Mouse (Mus musculus): ENCODE data around the gene Med24. TPM values are rescaled to one million over a fixed set of nuclear protein-coding genes. Genes with fewer than 3 reads are reported as not detected.

Gene Med24
- polyA plus RNA-seq, 1 experiment: 45.3 TPM

DNA sequence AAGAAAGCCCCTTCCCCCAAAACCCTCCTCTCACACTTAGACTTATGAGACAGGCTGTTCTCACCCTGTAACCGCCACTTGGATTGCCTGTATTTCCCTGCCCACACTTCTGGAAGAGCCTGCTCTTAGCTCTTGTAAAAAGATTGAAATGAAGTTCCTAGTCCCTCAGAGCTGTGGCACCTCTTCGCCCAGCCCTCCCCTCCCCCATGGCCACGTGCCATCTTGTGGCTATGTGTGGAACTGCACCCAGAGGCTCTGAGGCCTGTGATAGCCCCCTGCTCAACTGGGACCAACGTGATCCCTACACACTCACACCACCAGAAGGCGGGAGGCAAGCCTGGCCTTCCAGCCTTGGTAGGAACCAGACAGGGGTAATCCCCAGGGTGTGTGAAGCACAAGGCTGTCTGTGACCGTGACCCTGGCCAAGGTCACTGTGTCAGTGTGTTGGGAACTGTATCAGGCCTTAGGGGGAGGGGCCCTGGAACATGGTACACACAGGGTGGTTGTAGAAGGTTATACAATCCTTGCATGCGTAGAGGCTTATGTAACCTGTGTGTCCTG lies 25.5 kb upstream of the Med24 start:
- Histone ChIP-seq H3K4me3 (ENCODE audit: insufficient read depth, low read depth, low read length) (no peak overlapping the region), H3K27me3 (replicated peaks; ENCODE audit: control insufficient read depth, insufficient read depth, low read length) (no peaks in the 10 kb centered on the region), H3K4me1 (ENCODE audit: control insufficient read depth, insufficient read depth, low read length) (peaks cover 53% of the 10 kb centered on the region), H3K27ac (ENCODE audit: insufficient read depth, low read depth, low read length) (peak overlapping the region; percentile 76), H3K36me3 (ENCODE audit: control insufficient read depth, insufficient read depth, low read length) (no peaks in the 10 kb centered on the region)
- TF ChIP-seq POLR2A (IDR thresholded peaks at IDR 0.05; ENCODE audit: low read depth, low read length) (no peak), CTCF (conservative IDR thresholded peaks at IDR 0.05; ENCODE audit: insufficient read depth, insufficient read length, low read depth, low read length) (peak; percentile 88)
- peak; percentile 75 for DNase-seq
- 13% methylated on average over 7 of the region's 7 CpGs for WGBS

DNA sequence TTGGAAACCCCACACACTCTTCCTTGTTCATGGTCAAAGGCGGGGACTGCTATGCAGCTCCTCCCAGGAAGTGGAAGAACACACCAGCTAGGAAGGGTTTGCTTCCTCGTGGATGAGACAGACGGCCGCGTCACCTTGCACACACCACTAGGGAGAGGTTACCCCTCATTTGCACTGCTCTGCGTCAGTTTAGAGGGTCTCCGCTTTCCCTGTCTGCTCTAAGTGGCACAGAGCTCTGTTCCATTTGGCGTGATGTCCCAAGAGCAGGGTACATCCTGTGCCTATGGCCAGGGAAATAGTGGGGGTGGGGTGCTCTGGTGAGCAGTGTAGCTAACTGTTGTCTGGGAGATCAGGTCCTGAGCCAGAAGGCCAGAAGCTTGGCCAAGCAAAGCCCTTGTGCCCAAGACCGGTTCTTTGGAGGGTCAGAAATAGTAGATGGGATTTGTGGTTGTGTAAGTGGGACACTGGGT lies 25.0 kb upstream of the Med24 start:
- TF ChIP-seq POLR2A (IDR thresholded peaks at IDR 0.05; ENCODE audit: low read depth, low read length) (no peak), CTCF (conservative IDR thresholded peaks at IDR 0.05; ENCODE audit: insufficient read depth, insufficient read length, low read depth, low read length) (no peak)
- peak; percentile 46 for DNase-seq
- 38% methylated on average over 9 of the region's 9 CpGs for WGBS
- Histone ChIP-seq H3K27me3 (replicated peaks; ENCODE audit: control insufficient read depth, insufficient read depth, low read length) (no peaks in the 10 kb centered on the region), H3K36me3 (ENCODE audit: control insufficient read depth, insufficient read depth, low read length) (no peaks in the 10 kb centered on the region), H3K27ac (ENCODE audit: insufficient read depth, low read depth, low read length) (peak overlapping the region; percentile 21; the same call in 1 of the 2 replicates), H3K4me1 (ENCODE audit: control insufficient read depth, insufficient read depth, low read length) (peaks cover 53% of the 10 kb centered on the region), H3K4me3 (ENCODE audit: insufficient read depth, low read depth, low read length) (no peak overlapping the region)

DNA sequence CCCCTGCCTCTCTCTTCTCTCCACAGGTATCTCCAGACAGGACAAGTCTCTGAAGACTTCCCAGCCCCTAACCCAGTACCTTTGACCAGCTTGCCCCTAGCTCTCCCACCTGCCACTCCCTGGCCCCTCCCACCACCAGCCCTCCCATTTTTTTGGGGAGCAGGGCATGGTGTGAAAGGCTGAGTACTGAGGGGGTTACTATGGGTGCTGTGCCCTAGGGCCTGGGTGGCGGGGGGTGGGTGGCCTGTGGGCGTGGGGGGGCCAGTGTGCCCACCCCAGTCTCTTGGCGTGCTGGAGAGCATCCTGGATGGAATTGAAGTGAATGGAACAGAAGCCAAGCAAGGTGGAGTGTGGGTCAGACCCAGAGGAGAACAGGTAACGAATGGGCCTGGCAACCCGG lies 24.0 kb upstream of the Med24 start:
- WGBS: 87% methylated on average over 5 of the region's 5 CpGs
- no peaks in the 10 kb centered on the region for H3K27me3 ChIP-seq (replicated peaks; ENCODE audit: control insufficient read depth, insufficient read depth, low read length)
- no peak for DNase-seq
- TF ChIP-seq POLR2A (IDR thresholded peaks at IDR 0.05; ENCODE audit: low read depth, low read length) (no peak), CTCF (conservative IDR thresholded peaks at IDR 0.05; ENCODE audit: insufficient read depth, insufficient read length, low read depth, low read length) (no peak)
- H3K4me1 ChIP-seq (ENCODE audit: control insufficient read depth, insufficient read depth, low read length): peaks cover 61% of the 10 kb centered on the region
- no peak overlapping the region for H3K27ac ChIP-seq (ENCODE audit: insufficient read depth, low read depth, low read length)
- H3K36me3 ChIP-seq (ENCODE audit: control insufficient read depth, insufficient read depth, low read length): no peaks in the 10 kb centered on the region
- H3K4me3 ChIP-seq (ENCODE audit: insufficient read depth, low read depth, low read length): no peak overlapping the region

DNA sequence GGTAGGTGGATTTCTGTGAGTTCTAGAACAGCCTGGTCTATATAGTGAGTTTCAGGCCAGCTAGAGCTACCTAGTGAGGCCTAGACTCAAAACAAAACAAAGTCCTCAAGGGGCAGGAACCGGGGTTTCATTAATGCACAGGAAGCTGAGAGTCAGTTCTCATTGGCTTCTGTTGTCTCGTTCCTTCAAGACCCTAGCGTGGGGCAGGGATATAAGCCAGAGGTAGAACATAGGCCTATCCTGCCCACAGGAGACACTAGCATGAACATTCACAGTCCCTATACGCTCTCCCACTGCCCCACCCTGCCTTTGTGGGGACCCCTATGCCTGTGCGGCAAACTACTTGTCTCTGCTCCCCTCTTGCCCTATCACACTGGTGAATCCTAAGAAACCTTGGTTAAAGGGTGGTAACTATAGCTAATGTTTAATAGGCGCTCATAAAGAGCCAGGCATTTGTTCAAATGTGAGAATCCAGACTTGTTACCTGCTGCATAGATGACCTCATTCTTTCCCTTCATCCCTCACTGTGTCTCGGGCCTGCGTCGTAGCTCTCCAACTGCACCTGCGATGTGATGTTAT lies 23.4 kb upstream of the Med24 start:
- Histone ChIP-seq H3K27ac (ENCODE audit: insufficient read depth, low read depth, low read length) (peak overlapping the region; percentile 60), H3K27me3 (replicated peaks; ENCODE audit: control insufficient read depth, insufficient read depth, low read length) (no peaks in the 10 kb centered on the region), H3K36me3 (ENCODE audit: control insufficient read depth, insufficient read depth, low read length) (no peaks in the 10 kb centered on the region), H3K4me3 (ENCODE audit: insufficient read depth, low read depth, low read length) (no peak overlapping the region), H3K4me1 (ENCODE audit: control insufficient read depth, insufficient read depth, low read length) (peaks cover 67% of the 10 kb centered on the region)
- no peak for TF ChIP-seq CTCF (conservative IDR thresholded peaks at IDR 0.05; ENCODE audit: insufficient read depth, insufficient read length, low read depth, low read length)
- TF ChIP-seq POLR2A (IDR thresholded peaks at IDR 0.05; ENCODE audit: low read depth, low read length): no peak
- WGBS: 44% methylated on average over 10 of the region's 10 CpGs
- peak; percentile 72 for DNase-seq

DNA sequence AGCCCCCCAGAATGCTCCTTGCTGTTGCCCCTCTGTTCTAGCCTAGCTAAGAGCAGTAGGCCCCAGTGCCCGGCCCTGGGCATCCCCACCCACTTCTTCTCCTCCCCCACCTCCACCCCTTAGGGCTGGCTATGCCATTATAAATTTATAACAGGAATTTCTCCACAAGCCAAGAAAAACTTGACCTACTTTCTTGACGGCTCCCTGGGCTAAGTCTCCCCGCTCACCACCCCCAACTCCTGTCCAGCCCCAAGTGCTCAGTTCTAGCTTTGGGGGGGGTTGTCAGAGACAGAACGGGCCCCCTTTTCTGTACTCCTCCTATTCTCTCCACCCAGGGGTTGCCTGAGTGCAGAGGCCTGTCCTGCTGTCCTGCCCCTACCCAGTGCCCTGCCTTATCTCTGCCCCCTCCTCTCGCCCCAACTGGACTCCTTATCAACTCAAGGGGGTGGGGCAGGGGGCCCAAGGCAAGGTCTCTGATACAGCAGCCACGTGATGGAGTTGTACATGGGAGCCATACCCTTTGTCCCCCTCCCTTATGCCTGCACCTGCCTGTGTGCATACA lies 22.1 kb upstream of the Med24 start:
- Histone ChIP-seq H3K4me3 (ENCODE audit: insufficient read depth, low read depth, low read length) (peak overlapping the region; percentile 3; the same call in 1 of the 2 replicates), H3K36me3 (ENCODE audit: control insufficient read depth, insufficient read depth, low read length) (no peaks in the 10 kb centered on the region), H3K27ac (ENCODE audit: insufficient read depth, low read depth, low read length) (peak overlapping the region; percentile 37), H3K27me3 (replicated peaks; ENCODE audit: control insufficient read depth, insufficient read depth, low read length) (no peaks in the 10 kb centered on the region), H3K4me1 (ENCODE audit: control insufficient read depth, insufficient read depth, low read length) (peaks cover 78% of the 10 kb centered on the region)
- DNase-seq: peak; percentile 88
- TF ChIP-seq POLR2A (IDR thresholded peaks at IDR 0.05; ENCODE audit: low read depth, low read length) (no peak), CTCF (conservative IDR thresholded peaks at IDR 0.05; ENCODE audit: insufficient read depth, insufficient read length, low read depth, low read length) (no peak)
- 10% methylated on average over 6 of the region's 6 CpGs for WGBS

DNA sequence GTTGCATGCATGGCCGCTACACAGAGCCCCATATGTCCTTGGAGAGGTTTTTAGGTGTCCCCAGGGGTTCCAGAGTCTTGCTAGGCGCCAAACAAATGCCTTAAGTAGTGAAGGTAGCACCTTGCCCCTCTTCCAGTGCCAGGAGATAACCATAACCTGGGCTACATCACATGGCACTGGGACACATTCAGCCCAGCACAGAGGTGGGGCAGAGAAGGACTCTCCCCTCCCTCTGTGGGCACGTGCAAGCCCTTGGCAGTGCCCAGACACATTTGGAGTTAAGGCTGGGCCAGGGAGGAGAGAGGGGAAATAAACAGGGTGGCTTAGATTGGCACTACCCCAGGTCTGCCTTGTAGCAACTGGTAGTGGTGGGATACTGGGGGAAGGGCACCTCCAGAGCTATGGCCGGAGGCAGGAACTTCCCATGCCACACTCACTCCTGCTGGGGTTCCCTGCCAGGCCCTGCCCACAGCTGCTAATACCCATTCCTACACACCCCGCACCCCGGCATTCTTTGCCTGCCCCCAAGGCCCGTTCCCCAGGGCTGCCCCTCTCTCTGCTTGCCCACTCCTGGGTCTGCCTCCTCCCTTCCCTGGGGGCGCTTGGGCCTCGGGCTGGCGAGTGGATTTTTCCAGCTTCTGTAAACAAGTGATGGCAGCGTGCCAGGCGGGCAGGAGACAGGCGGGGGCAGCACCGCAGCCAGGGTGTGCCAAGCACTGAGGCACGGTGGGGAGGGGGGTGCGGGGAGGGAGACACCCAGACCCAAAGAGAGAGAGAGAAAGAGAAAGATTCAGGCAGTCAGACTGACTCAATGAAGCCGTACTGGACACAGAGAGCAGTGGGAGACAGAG lies 21.3 kb upstream of the Med24 start:
- DNase-seq: peak; percentile 91
- Histone ChIP-seq H3K36me3 (ENCODE audit: control insufficient read depth, insufficient read depth, low read length) (no peaks in the 10 kb centered on the region), H3K4me3 (ENCODE audit: insufficient read depth, low read depth, low read length) (peak overlapping the region; percentile 3; the same call in 1 of the 2 replicates), H3K27ac (ENCODE audit: insufficient read depth, low read depth, low read length) (peak overlapping the region; percentile 37), H3K4me1 (ENCODE audit: control insufficient read depth, insufficient read depth, low read length) (peaks cover 85% of the 10 kb centered on the region), H3K27me3 (replicated peaks; ENCODE audit: control insufficient read depth, insufficient read depth, low read length) (no peaks in the 10 kb centered on the region)
- TF ChIP-seq POLR2A (IDR thresholded peaks at IDR 0.05; ENCODE audit: low read depth, low read length): no peak
- no peak for TF ChIP-seq CTCF (conservative IDR thresholded peaks at IDR 0.05; ENCODE audit: insufficient read depth, insufficient read length, low read depth, low read length)
- 6% methylated on average over 16 of the region's 17 CpGs for WGBS
